Mouse (Mus musculus): Measurements from ENCODE around the gene Zfp119b.

- no peak for TF ChIP-seq CTCF (IDR thresholded peaks at IDR 0.05; ENCODE audit: low read depth)
- no peak for TF ChIP-seq EP300 (IDR thresholded peaks at IDR 0.05; ENCODE audit: low read depth)
These were observed 12.3 kb upstream of the Zfp119b start for GRCm38 (mm10) chr17:55961631-55962030.

Data from heart, postnatal 0 days (tissue).